Mouse (Mus musculus) liver, embryonic 12.5 days (tissue): ENCODE data around the gene Rgsl1. TPM values are rescaled to one million over a fixed set of nuclear protein-coding genes. Genes with fewer than 3 reads are reported as not detected.
"Not testable (repeated sequence)": the region's sequence is repeated elsewhere in the genome, so short reads cannot be mapped to it uniquely, and the experiment has no call there.

Experiments used
- ATAC-seq: fragments of 200-750 bp; cut with Nextera tagmentation; 2 replicates; pipeline ENCODE4 v1.8.0; 2017; ENCODE audit warnings: moderate number of reproducible peaks, mild to moderate bottlenecking, moderate library complexity
- H3K27ac ChIP-seq: fragments of 300-500 bp; sonication (generic); 2 replicates; pipeline ENCODE4 v1.5.1; 2016; ENCODE audit warnings: mild to moderate bottlenecking
- H3K27me3 ChIP-seq: fragments of 300-500 bp; sonication (generic); replicated peaks from 2 replicates; pipeline ENCODE4 v1.6.1; 2016; ENCODE audit warnings: mild to moderate bottlenecking, moderate library complexity
- H3K36me3 ChIP-seq: fragments of 300-500 bp; sonication (generic); 2 replicates; pipeline ENCODE4 v1.6.1; 2016; ENCODE audit warnings: mild to moderate bottlenecking, moderate library complexity
- H3K4me1 ChIP-seq: fragments of 300-500 bp; sonication (generic); 2 replicates; pipeline ENCODE4 v1.6.1; 2016
- H3K4me2 ChIP-seq: fragments of 300-500 bp; sonication (generic); 2 replicates; pipeline ENCODE4 v1.6.1; 2016; ENCODE audit warnings: mild to moderate bottlenecking, moderate library complexity
- H3K4me3 ChIP-seq: fragments of 300-500 bp; sonication (generic); 2 replicates; pipeline ENCODE4 v1.5.1; 2016; ENCODE audit warnings: mild to moderate bottlenecking, moderate library complexity
- H3K9ac ChIP-seq: fragments of 300-500 bp; sonication (generic); 2 replicates; pipeline ENCODE4 v1.6.1; 2016; ENCODE audit warnings: mild to moderate bottlenecking, moderate library complexity
- H3K9me3 ChIP-seq: fragments of 300-500 bp; sonication (generic); replicated peaks from 2 replicates; pipeline ENCODE4 v1.6.1; 2016; ENCODE audit warnings: mild to moderate bottlenecking, moderate library complexity
- WGBS: fragments of 180-500 bp; shearing (Covaris S2); methylation state at CpG from one replicate; pipeline ENCODE4 v1.1.7; 2016; ENCODE audit not compliant: insufficient replicate concordance; 5-methylcytosine and 5-hydroxymethylcytosine counted together
- polyA plus RNA-seq: library from polyadenylated mRNA; unstranded; fragments of >200 nt; fragmentation: Nextera tagmentation; extraction: Ambion mirVana; gene quantifications from 2 replicates; pipeline ENCODE4 v1.2.1, GENCODE M21; 2016

Rgsl1 gene
- polyA plus RNA-seq, 1 experiment from 2014 or later, result 0.04 TPM

DNA sequence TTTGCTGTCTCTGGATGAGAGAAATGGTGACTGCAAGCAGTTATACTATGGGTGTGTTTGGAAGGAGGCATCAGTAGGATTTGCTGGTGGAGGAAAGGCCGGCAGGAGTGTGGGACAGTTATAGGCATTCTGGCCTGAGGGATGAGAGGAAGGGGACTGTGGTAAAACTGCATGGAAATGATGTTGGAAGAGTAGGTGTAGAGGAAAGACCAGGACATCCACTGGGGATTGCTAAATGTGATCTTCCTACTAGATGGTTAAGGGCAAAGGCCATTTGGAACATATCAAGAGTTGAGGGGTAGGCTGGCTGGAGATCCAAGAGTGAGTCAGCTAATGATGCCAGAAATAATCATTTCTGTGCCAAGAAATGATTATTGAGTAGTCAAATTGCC is 73.2 kb downstream of the Rgsl1 start:
- no peak for ATAC-seq
- no peaks in the 10 kb centered on the region for H3K36me3 ChIP-seq
- H3K4me2 ChIP-seq, result no peak overlapping the region
- WGBS, result 77% methylated on average over 1 of the region's 1 CpGs
- H3K27me3 ChIP-seq, result no peaks in the 10 kb centered on the region
- no peak overlapping the region for H3K27ac ChIP-seq
- no peak overlapping the region for H3K9ac ChIP-seq
- no peaks in the 10 kb centered on the region for H3K9me3 ChIP-seq
- peaks cover 11% of the 10 kb centered on the region for H3K4me1 ChIP-seq
- no peak overlapping the region for H3K4me3 ChIP-seq

DNA sequence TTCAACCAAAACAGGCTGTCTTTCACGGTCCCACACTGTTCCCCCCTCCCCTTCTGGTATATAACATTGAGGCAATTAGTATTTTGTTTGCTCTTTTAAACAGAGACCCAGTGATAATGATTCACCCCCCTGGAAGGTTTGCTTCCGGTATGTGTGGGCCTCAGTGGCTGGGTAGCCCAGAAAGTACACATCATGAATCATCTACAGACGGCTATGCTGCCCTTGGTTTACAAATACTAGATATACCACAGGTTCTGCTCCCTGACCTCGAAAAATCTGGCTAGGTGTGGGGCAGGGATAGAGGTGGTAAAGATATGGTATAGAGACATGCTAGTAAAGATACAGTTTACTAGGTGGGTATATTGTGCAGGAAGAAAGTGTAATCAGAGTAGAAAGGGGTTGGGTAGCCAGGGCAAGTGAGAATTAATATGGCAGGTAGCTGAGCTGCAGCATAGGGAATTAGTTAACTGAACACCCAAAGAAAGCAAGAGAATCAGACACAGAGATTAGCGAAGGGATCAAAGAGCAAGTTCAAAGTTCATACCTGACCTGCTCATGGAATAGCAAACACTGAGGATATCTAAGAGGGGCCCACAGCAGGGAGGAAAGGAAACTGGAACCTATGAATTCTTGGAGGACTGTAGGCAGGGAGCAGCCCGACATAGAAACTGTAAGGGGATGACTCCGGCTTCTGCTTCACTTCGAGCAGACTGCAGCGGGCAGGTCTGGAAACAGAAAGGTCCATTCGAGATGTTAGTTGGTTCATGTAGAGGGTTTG is 73.8 kb downstream of the Rgsl1 start:
- Histone ChIP-seq H3K4me2 (no peak overlapping the region), H3K27me3 (no peaks in the 10 kb centered on the region), H3K9me3 (no peaks in the 10 kb centered on the region), H3K4me1 (peaks cover 11% of the 10 kb centered on the region), H3K4me3 (no peak overlapping the region), H3K9ac (no peak overlapping the region), H3K36me3 (no peaks in the 10 kb centered on the region), H3K27ac (peak overlapping the region; percentile 59)
- 65% methylated on average over 10 of the region's 10 CpGs for WGBS
- ATAC-seq, result peak; percentile 38; the same call in 1 of the 2 replicates

DNA sequence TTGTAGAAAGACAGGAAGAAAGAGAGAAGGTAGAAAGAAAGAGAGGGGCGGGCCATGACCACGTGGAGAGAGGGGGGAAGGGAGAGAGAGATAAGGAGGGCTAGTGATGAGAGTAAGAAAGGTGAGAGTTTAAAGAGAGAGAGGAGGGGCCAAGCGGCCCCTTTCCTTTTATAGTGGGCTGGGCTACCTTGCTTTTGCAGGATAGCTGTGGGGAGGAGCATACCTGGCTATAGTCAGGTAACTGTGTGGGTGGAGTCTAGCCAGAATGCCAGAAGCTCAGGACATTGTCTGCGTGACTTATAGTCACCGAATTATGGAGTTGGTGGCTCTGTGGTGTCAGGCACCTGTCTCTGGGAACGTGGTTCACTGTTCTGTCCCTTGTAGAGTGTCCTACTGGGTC is 74.4 kb downstream of the Rgsl1 start:
- H3K27ac ChIP-seq, result peak overlapping the region; percentile 59
- H3K27me3 ChIP-seq, H3K4me2 ChIP-seq, H3K4me3 ChIP-seq, H3K9me3 ChIP-seq, ATAC-seq, H3K36me3 ChIP-seq, H3K9ac ChIP-seq: not testable (repeated sequence)
- WGBS, result 56% methylated on average over 6 of the region's 6 CpGs
- peaks cover 11% of the 10 kb centered on the region for H3K4me1 ChIP-seq

DNA sequence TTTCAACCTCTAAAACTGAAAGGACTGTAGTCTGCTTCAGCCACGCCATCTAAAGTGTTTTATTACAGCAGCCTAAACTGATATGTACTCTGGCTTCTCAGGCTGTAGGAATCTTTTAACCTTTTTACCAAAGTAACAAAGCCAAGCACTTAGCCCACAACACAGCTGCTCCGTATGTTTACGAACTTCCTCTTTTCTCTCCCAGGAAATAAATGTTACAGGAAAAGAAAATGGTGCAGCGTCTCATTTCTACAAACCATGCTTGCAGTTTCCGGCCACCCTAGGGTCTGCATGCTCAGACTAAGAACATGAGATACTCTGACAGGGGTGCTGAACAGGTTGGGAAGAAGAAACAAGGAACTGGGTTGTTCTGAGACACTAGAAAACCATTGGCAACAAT is 75.5 kb downstream of the Rgsl1 start:
- Histone ChIP-seq H3K27ac (no peak overlapping the region), H3K9me3 (no peaks in the 10 kb centered on the region), H3K27me3 (no peaks in the 10 kb centered on the region), H3K9ac (no peak overlapping the region), H3K36me3 (no peaks in the 10 kb centered on the region), H3K4me2 (no peak overlapping the region), H3K4me3 (no peak overlapping the region), H3K4me1 (peaks cover 11% of the 10 kb centered on the region)
- ATAC-seq, result no peak
- WGBS, result 43% methylated on average over 5 of the region's 5 CpGs

DNA sequence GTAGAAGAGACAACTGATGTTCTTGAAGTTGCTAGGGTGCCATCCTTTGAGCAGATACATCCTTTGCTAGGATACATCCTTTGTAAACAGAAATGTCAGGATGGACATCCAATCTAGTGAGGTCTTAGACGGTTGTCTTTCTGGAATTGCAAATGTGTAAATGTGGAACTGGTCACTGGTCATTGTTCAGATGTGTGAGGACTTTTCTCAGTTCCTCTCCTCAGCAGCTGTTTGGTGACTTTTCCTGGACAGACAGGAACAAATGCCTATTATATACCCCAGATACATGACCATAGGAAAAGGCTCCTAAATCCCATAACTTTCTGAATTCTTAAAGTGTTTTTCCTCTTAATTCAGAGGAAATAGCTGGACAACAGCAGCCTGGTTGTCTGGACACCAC is 76.7 kb downstream of the Rgsl1 start:
- WGBS, result 67% methylated on average over 1 of the region's 1 CpGs
- no peaks in the 10 kb centered on the region for H3K27me3 ChIP-seq
- no peak overlapping the region for H3K4me2 ChIP-seq
- no peak for ATAC-seq
- no peak overlapping the region for H3K27ac ChIP-seq
- no peak overlapping the region for H3K4me3 ChIP-seq
- peaks cover 3% of the 10 kb centered on the region; the same call in 1 of the 2 replicates for H3K36me3 ChIP-seq
- peaks cover 11% of the 10 kb centered on the region for H3K4me1 ChIP-seq
- H3K9me3 ChIP-seq, result no peaks in the 10 kb centered on the region
- H3K9ac ChIP-seq, result no peak overlapping the region

DNA sequence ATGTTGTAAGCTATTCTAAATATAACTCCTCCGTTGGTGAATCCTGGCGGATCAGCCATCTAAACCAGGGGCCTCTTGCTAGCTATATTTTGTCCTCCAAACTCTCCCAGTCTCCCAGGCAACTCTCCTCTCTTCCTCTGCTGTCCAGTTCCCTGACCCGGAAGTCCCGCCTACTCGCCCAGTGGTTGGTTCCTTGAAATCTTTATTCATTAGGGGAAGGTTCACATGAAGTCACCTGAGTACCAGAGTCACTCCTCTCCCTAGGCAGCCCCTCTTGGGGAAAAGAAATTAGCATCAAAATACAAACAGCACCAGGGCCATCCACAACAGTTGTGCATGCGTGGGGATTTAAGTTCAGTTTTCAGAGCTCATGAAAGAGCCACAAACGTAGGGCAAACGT is 77.6 kb downstream of the Rgsl1 start:
- peaks cover 9% of the 10 kb centered on the region for H3K36me3 ChIP-seq
- WGBS, result 53% methylated on average over 8 of the region's 8 CpGs
- peaks cover 11% of the 10 kb centered on the region for H3K4me1 ChIP-seq
- no peak overlapping the region for H3K4me3 ChIP-seq
- no peak overlapping the region for H3K9ac ChIP-seq
- H3K4me2 ChIP-seq, result no peak overlapping the region
- no peak for ATAC-seq
- no peaks in the 10 kb centered on the region for H3K27me3 ChIP-seq
- no peaks in the 10 kb centered on the region for H3K9me3 ChIP-seq
- H3K27ac ChIP-seq, result no peak overlapping the region

DNA sequence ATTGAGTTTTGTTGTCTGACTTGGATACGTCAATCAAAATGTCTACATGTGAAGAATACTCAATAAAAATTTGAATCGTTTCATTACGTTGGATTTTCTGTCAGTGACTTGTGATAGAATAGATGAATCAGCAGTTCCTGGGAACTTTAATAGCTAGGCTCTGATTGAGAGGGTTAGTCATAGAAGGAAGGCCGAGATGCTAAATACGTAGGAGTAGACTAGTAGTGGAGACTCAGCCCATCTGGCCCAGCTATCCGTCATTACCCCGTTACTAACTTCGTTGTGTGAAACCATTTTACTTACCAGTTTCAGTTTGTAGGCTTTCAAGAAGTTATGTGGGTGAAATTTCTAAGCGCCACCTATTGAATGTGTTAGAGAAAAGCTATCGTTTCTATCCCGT is 79.8 kb downstream of the Rgsl1 start:
- Histone ChIP-seq H3K36me3 (peaks cover 30% of the 10 kb centered on the region), H3K27ac (no peak overlapping the region), H3K27me3 (no peaks in the 10 kb centered on the region), H3K9me3 (no peaks in the 10 kb centered on the region), H3K4me1 (peaks cover 1% of the 10 kb centered on the region), H3K9ac (no peak overlapping the region), H3K4me3 (no peak overlapping the region), H3K4me2 (no peak overlapping the region)
- WGBS, result 79% methylated on average over 11 of the region's 11 CpGs
- ATAC-seq, result no peak

DNA sequence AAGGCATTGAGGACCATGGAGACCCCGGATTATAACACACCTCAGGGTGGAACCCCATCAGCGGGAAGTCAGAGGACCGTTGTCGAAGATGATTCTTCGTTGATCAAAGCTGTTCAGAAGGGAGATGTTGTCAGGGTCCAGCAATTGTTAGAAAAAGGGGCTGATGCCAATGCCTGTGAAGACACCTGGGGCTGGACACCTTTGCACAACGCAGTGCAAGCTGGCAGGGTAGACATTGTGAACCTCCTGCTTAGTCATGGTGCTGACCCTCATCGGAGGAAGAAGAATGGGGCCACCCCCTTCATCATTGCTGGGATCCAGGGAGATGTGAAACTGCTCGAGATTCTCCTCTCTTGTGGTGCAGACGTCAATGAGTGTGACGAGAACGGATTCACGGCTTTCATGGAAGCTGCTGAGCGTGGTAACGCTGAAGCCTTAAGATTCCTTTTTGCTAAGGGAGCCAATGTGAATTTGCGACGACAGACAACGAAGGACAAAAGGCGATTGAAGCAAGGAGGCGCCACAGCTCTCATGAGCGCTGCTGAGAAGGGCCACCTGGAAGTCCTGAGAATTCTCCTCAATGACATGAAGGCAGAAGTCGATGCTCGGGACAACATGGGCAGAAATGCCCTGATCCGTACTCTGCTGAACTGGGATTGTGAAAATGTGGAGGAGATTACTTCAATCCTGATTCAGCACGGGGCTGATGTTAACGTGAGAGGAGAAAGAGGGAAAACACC is 90.0 kb downstream of the Rgsl1 start:
- H3K9ac ChIP-seq, result no peak overlapping the region
- H3K4me3 ChIP-seq, result no peak overlapping the region
- H3K27me3 ChIP-seq, result no peaks in the 10 kb centered on the region
- no peak overlapping the region for H3K4me2 ChIP-seq
- H3K9me3 ChIP-seq, result no peaks in the 10 kb centered on the region
- WGBS, result 67% methylated on average over 25 of the region's 25 CpGs
- ATAC-seq, result no peak
- H3K36me3 ChIP-seq, result peaks cover 13% of the 10 kb centered on the region; the same call in 1 of the 2 replicates
- peaks cover 40% of the 10 kb centered on the region for H3K4me1 ChIP-seq
- no peak overlapping the region for H3K27ac ChIP-seq

DNA sequence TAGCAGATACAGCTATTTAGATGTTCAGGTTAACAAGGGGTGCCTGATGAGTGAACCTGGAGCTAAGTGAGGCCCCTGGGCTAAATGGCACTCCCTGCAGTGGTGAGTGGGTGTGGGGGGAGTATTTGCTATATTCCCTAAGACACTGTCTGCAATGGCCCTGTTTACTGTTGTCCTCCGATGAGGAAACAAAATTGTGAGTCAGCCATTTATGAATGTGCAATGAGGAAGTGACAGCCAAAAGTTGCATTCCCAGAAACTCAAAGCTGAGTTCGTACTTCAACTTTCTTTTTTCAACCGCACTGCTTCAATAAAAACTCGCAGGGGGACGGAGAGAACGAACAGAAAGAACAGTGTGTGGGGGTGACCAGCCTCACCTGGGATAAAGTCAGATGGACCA is 91.4 kb downstream of the Rgsl1 start:
- no peaks in the 10 kb centered on the region for H3K9me3 ChIP-seq
- peak overlapping the region; percentile 79 for H3K4me2 ChIP-seq
- peak overlapping the region; percentile 73 for H3K27ac ChIP-seq
- H3K36me3 ChIP-seq, result peaks cover 6% of the 10 kb centered on the region; the same call in 1 of the 2 replicates
- peak overlapping the region; percentile 71 for H3K9ac ChIP-seq
- ATAC-seq, result no peak
- peak overlapping the region; percentile 59 for H3K4me3 ChIP-seq
- no peaks in the 10 kb centered on the region for H3K27me3 ChIP-seq
- H3K4me1 ChIP-seq, result peaks cover 52% of the 10 kb centered on the region
- WGBS, result 53% methylated on average over 6 of the region's 6 CpGs

DNA sequence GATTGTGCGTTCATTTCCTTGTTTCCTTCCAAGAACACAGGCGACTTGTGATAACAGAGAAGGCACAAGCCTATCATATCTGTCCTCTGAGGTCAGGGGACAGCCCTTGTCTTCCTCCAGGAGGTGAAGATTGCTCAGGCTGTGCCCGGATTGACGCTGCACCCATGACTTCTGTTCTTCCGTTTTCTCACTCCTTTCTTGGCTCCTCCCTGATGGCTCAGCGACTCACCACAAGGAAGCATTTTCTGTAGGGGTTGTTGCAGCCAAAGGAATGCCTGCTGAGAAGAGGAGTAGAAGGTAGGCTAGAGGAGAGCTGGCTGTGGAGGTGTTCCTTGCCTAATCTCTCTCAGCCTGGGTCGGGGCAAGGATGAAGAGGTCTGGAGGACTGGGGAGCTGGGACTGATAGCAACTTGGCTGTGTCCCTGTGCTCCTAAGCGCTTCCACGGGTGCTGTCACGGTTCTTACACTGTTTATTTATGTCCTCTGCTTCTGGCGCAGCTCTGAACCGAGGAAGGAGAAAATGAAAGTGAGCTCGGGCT is 92.1 kb downstream of the Rgsl1 start:
- H3K9me3 ChIP-seq, result no peaks in the 10 kb centered on the region
- ATAC-seq, result peak; percentile 70
- no peaks in the 10 kb centered on the region for H3K27me3 ChIP-seq
- H3K27ac ChIP-seq, result peak overlapping the region; percentile 73
- H3K4me3 ChIP-seq, result peak overlapping the region; percentile 59
- H3K36me3 ChIP-seq, result peaks cover 6% of the 10 kb centered on the region; the same call in 1 of the 2 replicates
- peak overlapping the region; percentile 71 for H3K9ac ChIP-seq
- peaks cover 57% of the 10 kb centered on the region for H3K4me1 ChIP-seq
- WGBS, result 15% methylated on average over 13 of the region's 13 CpGs
- H3K4me2 ChIP-seq, result peak overlapping the region; percentile 79

DNA sequence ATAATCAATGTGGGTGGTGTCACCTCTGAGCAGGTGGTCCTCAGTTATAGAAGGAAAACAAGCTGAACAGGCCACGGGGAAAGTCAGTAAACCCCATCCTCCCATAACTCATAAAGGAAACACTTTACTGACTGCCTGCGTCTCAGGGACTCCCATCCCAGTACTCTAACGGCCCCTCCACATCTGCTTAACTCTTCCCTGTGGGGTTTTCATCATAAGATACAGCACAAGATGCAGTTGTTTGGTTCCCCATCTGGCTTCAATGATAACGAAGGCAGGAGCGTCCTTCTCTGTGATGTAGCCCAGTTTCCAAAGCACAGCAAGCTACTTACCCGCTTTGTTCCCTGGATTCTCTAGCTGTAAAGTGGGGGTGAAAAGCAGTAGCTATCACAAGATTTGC is 93.9 kb downstream of the Rgsl1 start:
- Histone ChIP-seq H3K9ac (peak overlapping the region; percentile 67), H3K4me2 (peak overlapping the region; percentile 65), H3K4me3 (peak overlapping the region; percentile 56), H3K9me3 (no peaks in the 10 kb centered on the region), H3K36me3 (peaks cover 6% of the 10 kb centered on the region; the same call in 1 of the 2 replicates), H3K4me1 (peaks cover 57% of the 10 kb centered on the region), H3K27me3 (no peaks in the 10 kb centered on the region), H3K27ac (peak overlapping the region; percentile 87)
- WGBS, result 28% methylated on average over 6 of the region's 6 CpGs
- ATAC-seq, result peak; percentile 75

DNA sequence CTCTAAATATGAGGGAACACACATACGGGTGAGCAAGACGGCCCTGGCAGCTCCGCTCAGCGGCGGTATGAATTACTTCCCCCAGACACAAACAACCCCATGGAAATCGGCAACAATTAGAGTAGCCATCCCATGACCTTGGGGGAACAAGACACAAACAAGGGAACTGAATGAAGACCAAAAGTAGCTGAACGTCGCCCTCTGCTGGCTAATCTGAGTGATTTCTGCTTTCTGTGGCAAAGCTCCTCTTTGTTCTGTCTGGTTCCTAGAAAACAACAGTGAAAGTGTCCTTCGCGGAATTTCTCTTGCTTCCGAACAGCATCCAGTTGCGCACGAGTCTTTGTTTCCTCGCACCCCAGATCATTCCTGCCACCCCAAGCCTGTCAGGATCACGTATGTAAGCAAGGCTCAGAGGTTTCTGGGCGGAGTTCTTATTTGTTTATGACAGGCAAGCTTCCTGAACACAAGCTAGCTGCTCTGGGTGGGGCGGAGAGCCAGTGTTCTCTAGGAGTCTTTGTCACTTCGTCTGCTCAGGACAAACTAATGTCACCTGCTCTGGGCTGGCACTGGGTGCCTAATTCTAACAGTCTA is 94.6 kb downstream of the Rgsl1 start, which contains the start of gene Rnasel:
Gene Rnasel (plus strand): TSS at position 216 of the 591 bp plus-strand sequence.
- Histone ChIP-seq H3K4me3 (peak within 1 kb of the TSS; percentile 56), H3K4me2 (peak within 1 kb of the TSS; percentile 65), H3K9me3 (no peaks in the 10 kb centered on the region), H3K4me1 (peaks cover 55% of the 10 kb centered on the region), H3K36me3 (peaks cover 6% of the 10 kb centered on the region; the same call in 1 of the 2 replicates), H3K9ac (peak within 1 kb of the TSS; percentile 67), H3K27ac (peak within 1 kb of the TSS; percentile 87), H3K27me3 (no peaks in the 10 kb centered on the region)
- WGBS, result 3% methylated on average over 18 of the region's 18 CpGs
- ATAC-seq, result peak; percentile 75
